Mouse (Mus musculus) midbrain, embryonic 15.5 days (tissue): ENCODE results near the gene Atrip. TPM values are rescaled to one million over a fixed set of nuclear protein-coding genes. Genes with fewer than 3 reads are reported as not detected.

Experiments used
- ATAC-seq: fragments of 200-750 bp; cut with Nextera tagmentation; replicated peaks from 2 replicates; pipeline ENCODE4 v1.8.0; 2017; ENCODE audit warnings: moderate TSS enrichment
- H3K27ac ChIP-seq: fragments of 300-500 bp; sonication (generic); 2 replicates; pipeline ENCODE4 v1.5.1; 2015; ENCODE audit warnings: mild to moderate bottlenecking, inconsistent platforms
- H3K27me3 ChIP-seq: fragments of 300-500 bp; sonication (generic); replicated peaks from 2 replicates; pipeline ENCODE4 v1.6.1; 2015; ENCODE audit warnings: inconsistent platforms
- H3K36me3 ChIP-seq: fragments of 300-500 bp; sonication (generic); replicated peaks from 2 replicates; pipeline ENCODE4 v1.6.1; 2015; ENCODE audit warnings: inconsistent platforms
- H3K4me1 ChIP-seq: fragments of 300-500 bp; sonication (generic); 2 replicates; pipeline ENCODE4 v1.6.1; 2015; ENCODE audit warnings: inconsistent platforms
- H3K4me2 ChIP-seq: fragments of 300-500 bp; sonication (generic); 2 replicates; pipeline ENCODE4 v1.6.1; 2015; ENCODE audit warnings: inconsistent platforms, mild to moderate bottlenecking, moderate library complexity
- H3K4me3 ChIP-seq: fragments of 300-500 bp; sonication (generic); 2 replicates; pipeline ENCODE4 v1.5.1; 2015; ENCODE audit warnings: mild to moderate bottlenecking, inconsistent platforms
- H3K9ac ChIP-seq: fragments of 300-500 bp; sonication (generic); 2 replicates; pipeline ENCODE4 v1.6.1; 2015; ENCODE audit warnings: mild to moderate bottlenecking, inconsistent platforms
- H3K9me3 ChIP-seq: fragments of 300-500 bp; sonication (generic); 2 replicates; pipeline ENCODE4 v1.6.1; 2016; ENCODE audit warnings: inconsistent platforms
- WGBS: fragments of 180-500 bp; shearing (Covaris S2); methylation state at CpG from one replicate; pipeline ENCODE4 v1.1.7; 2015; ENCODE audit warnings: mixed read lengths; 5-methylcytosine and 5-hydroxymethylcytosine counted together
- polyA plus RNA-seq: library from polyadenylated mRNA; unstranded; fragments of >200 nt; fragmentation: Nextera tagmentation; extraction: Ambion mirVana; gene quantifications from 2 replicates; pipeline ENCODE4 v1.2.1, GENCODE M21; 2015

Gene Atrip
- polyA plus RNA-seq, 1 experiment from 2014 or later: 35.6 TPM

- peak within 1 kb of the TSS; percentile 79 for H3K4me2 ChIP-seq
- peaks cover 26% of the 10 kb centered on the region for H3K4me1 ChIP-seq
- peak within 1 kb of the TSS; percentile 81 for H3K4me3 ChIP-seq
- peak within 1 kb of the TSS; percentile 74 for H3K27ac ChIP-seq
- peak within 1 kb of the TSS; percentile 91 for H3K9ac ChIP-seq
- H3K9me3 ChIP-seq: no peaks in the 10 kb centered on the region
- no peaks in the 10 kb centered on the region for H3K27me3 ChIP-seq
- peak; percentile 98 for ATAC-seq
- under 1% methylated on average over 37 of the region's 37 CpGs for WGBS
- peaks cover 14% of the 10 kb centered on the region for H3K36me3 ChIP-seq
Measured at GRCm38 (mm10) chr9:109082124-109082800, 8.3 kb upstream of the Atrip start, which contains the start of the genes Ccdc51 and Tma7. Gene Ccdc51 (plus strand): TSS chr9:109082493. Gene Tma7 (minus strand): TSS chr9:109082587.

GRCm38 (mm10) chr9:109081749-109082123 is 7.8 kb upstream of the Atrip start:
- peak; percentile 44 for ATAC-seq
- 6% methylated on average over 11 of the region's 11 CpGs for WGBS

GRCm38 (mm10) chr9:109080516-109080915 is 6.6 kb upstream of the Atrip start:
- no peaks in the 10 kb centered on the region for H3K27me3 ChIP-seq
- H3K4me1 ChIP-seq: peaks cover 26% of the 10 kb centered on the region
- no peak overlapping the region for H3K27ac ChIP-seq
- no peaks in the 10 kb centered on the region for H3K9me3 ChIP-seq
- peaks cover 14% of the 10 kb centered on the region for H3K36me3 ChIP-seq
- no peak overlapping the region for H3K4me3 ChIP-seq
- H3K4me2 ChIP-seq: no peak overlapping the region
- no peak for ATAC-seq
- WGBS: 97% methylated on average over 3 of the region's 3 CpGs
- no peak overlapping the region for H3K9ac ChIP-seq

More at GRCm38 (mm10) chr9:109081749-109082123, 7.8 kb upstream of the Atrip start:
- H3K4me3 ChIP-seq: peak overlapping the region; percentile 81
- peaks cover 14% of the 10 kb centered on the region for H3K36me3 ChIP-seq
- peak overlapping the region; percentile 79 for H3K4me2 ChIP-seq
- H3K4me1 ChIP-seq: peaks cover 26% of the 10 kb centered on the region
- no peaks in the 10 kb centered on the region for H3K27me3 ChIP-seq
- peak overlapping the region; percentile 91 for H3K9ac ChIP-seq
- no peaks in the 10 kb centered on the region for H3K9me3 ChIP-seq
- H3K27ac ChIP-seq: peak overlapping the region; percentile 74

- WGBS: 97% methylated on average over 3 of the region's 3 CpGs
- H3K27ac ChIP-seq: no peak overlapping the region
- no peaks in the 10 kb centered on the region for H3K27me3 ChIP-seq
- H3K4me2 ChIP-seq: no peak overlapping the region
- H3K4me1 ChIP-seq: peaks cover 15% of the 10 kb centered on the region
- peaks cover 55% of the 10 kb centered on the region for H3K36me3 ChIP-seq
- no peak overlapping the region for H3K4me3 ChIP-seq
- no peak overlapping the region for H3K9ac ChIP-seq
- no peak for ATAC-seq
- H3K9me3 ChIP-seq: no peaks in the 10 kb centered on the region
Measured at GRCm38 (mm10) chr9:109068095-109068735, 5.7 kb downstream of the Atrip start.

GRCm38 (mm10) chr9:109060898-109061295 is 13.0 kb downstream of the Atrip start:
- Histone ChIP-seq H3K4me1 (peaks cover 14% of the 10 kb centered on the region), H3K27me3 (no peaks in the 10 kb centered on the region), H3K4me2 (no peak overlapping the region), H3K36me3 (peaks cover 42% of the 10 kb centered on the region), H3K4me3 (no peak overlapping the region), H3K9ac (no peak overlapping the region), H3K9me3 (no peaks in the 10 kb centered on the region), H3K27ac (no peak overlapping the region)
- ATAC-seq: no peak
- 92% methylated on average over 5 of the region's 5 CpGs for WGBS

- Histone ChIP-seq H3K9ac (no peak overlapping the region), H3K36me3 (peaks cover 37% of the 10 kb centered on the region)
Measured at GRCm38 (mm10) chr9:109060184-109060897, 13.6 kb downstream of the Atrip start.

GRCm38 (mm10) chr9:109059136-109059903 is 14.6 kb downstream of the Atrip start, which contains the start of gene Trex1:
Gene Trex1 (minus strand): TSS chr9:109059734.
- ATAC-seq: peak; percentile 58
- Histone ChIP-seq H3K36me3 (peaks cover 28% of the 10 kb centered on the region), H3K4me1 (peaks cover 25% of the 10 kb centered on the region), H3K4me2 (peak within 1 kb of the TSS; percentile 50), H3K27ac (peak within 1 kb of the TSS; percentile 79), H3K9me3 (no peaks in the 10 kb centered on the region), H3K4me3 (peak within 1 kb of the TSS; percentile 34), H3K9ac (peak within 1 kb of the TSS; percentile 34), H3K27me3 (no peaks in the 10 kb centered on the region)
- 24% methylated on average over 15 of the region's 15 CpGs for WGBS

More at GRCm38 (mm10) chr9:109060184-109060897, 13.6 kb downstream of the Atrip start:
- Histone ChIP-seq H3K27me3 (no peaks in the 10 kb centered on the region), H3K4me2 (no peak overlapping the region), H3K9me3 (no peaks in the 10 kb centered on the region), H3K4me3 (no peak overlapping the region), H3K27ac (no peak overlapping the region), H3K4me1 (peaks cover 18% of the 10 kb centered on the region)
- 93% methylated on average over 16 of the region's 16 CpGs for WGBS
- no peak; the same call in 1 of the 2 replicates for ATAC-seq

- Histone ChIP-seq H3K4me2 (peak overlapping the region; percentile 50; the same call in 1 of the 2 replicates), H3K9ac (no peak overlapping the region)
- 95% methylated on average over 19 of the region's 19 CpGs for WGBS
Measured at GRCm38 (mm10) chr9:109058006-109058765, 15.7 kb downstream of the Atrip start.

GRCm38 (mm10) chr9:109057543-109057942 is 16.4 kb downstream of the Atrip start:
- no peak overlapping the region for H3K9ac ChIP-seq
- 96% methylated on average over 5 of the region's 5 CpGs for WGBS

More at GRCm38 (mm10) chr9:109058006-109058765, 15.7 kb downstream of the Atrip start:
- Histone ChIP-seq H3K27ac (peak overlapping the region; percentile 79; the same call in 1 of the 2 replicates), H3K4me3 (no peak overlapping the region), H3K36me3 (peaks cover 19% of the 10 kb centered on the region; the same call in 1 of the 2 replicates), H3K27me3 (no peaks in the 10 kb centered on the region), H3K9me3 (no peaks in the 10 kb centered on the region), H3K4me1 (peaks cover 25% of the 10 kb centered on the region)
- no peak for ATAC-seq

GRCm38 (mm10) chr9:109056916-109057315 is 17.0 kb downstream of the Atrip start:
- no peaks in the 10 kb centered on the region for H3K27me3 ChIP-seq
- WGBS: 87% methylated on average over 4 of the region's 4 CpGs
- H3K36me3 ChIP-seq: peaks cover 14% of the 10 kb centered on the region; the same call in 1 of the 2 replicates
- H3K4me3 ChIP-seq: no peak overlapping the region
- ATAC-seq: no peak
- no peak overlapping the region for H3K9ac ChIP-seq
- no peaks in the 10 kb centered on the region for H3K9me3 ChIP-seq
- no peak overlapping the region for H3K27ac ChIP-seq
- no peak overlapping the region for H3K4me2 ChIP-seq
- peaks cover 25% of the 10 kb centered on the region for H3K4me1 ChIP-seq

More at GRCm38 (mm10) chr9:109057543-109057942, 16.4 kb downstream of the Atrip start:
- H3K36me3 ChIP-seq: peaks cover 14% of the 10 kb centered on the region; the same call in 1 of the 2 replicates
- H3K27ac ChIP-seq: no peak overlapping the region
- no peak overlapping the region for H3K4me3 ChIP-seq
- peaks cover 25% of the 10 kb centered on the region for H3K4me1 ChIP-seq
- H3K4me2 ChIP-seq: no peak overlapping the region
- ATAC-seq: no peak
- no peaks in the 10 kb centered on the region for H3K9me3 ChIP-seq
- no peaks in the 10 kb centered on the region for H3K27me3 ChIP-seq
